Mouse (Mus musculus) CH12.LX (cell line): ENCODE measurements around the gene Nacc1. TPM values are rescaled to one million over a fixed set of nuclear protein-coding genes. Genes with fewer than 3 reads are reported as not detected.

Source experiments
- DNase-seq: peaks from one replicate; pipeline ENCODE4 v3.0.0-alpha.2; 2013; ENCODE audit errors: extremely low read depth
- H3K27ac ChIP-seq: 2 replicates; pipeline ENCODE4 v1.5.1; 2012; ENCODE audit warnings: low read depth, mild to moderate bottlenecking, control low read depth, moderate library complexity; ENCODE audit not compliant: insufficient read depth
- H3K27me3 ChIP-seq: replicated peaks from 2 replicates; pipeline ENCODE3; 2012; ENCODE audit warnings: inconsistent platforms
- H3K36me3 ChIP-seq, 2 experiments: replicated peaks in 1 of 2; 2 replicates each; pipeline versions ENCODE3 to v1.6.1; 2012; ENCODE audit warnings: inconsistent platforms in 1 of 2, low read length in 1 of 2, mild to moderate bottlenecking in 1 of 2, mixed read lengths in 1 of 2, moderate library complexity in 1 of 2; ENCODE audit not compliant: control insufficient read depth in 1 of 2, insufficient read depth in 1 of 2
- H3K4me1 ChIP-seq, 2 experiments: 2 replicates each; pipeline ENCODE4 v1.6.1; 2012; ENCODE audit warnings: inconsistent platforms in 1 of 2, moderate library complexity in 1 of 2; ENCODE audit not compliant: insufficient read depth in 2 of 2, control insufficient read depth in 1 of 2
- H3K4me2 ChIP-seq: 2 replicates; pipeline ENCODE4 v1.6.1; 2012; ENCODE audit warnings: low read depth, mild to moderate bottlenecking, control low read depth; ENCODE audit not compliant: poor library complexity, insufficient read depth, severe bottlenecking
- H3K4me3 ChIP-seq, 3 experiments: fragments of 150-350 bp in 1 of 3; sonication (generic) in 1 of 3; replicated peaks in 1 of 3; 2 replicates each; pipeline versions ENCODE3 to v1.5.1; 2011 to 2012; ENCODE audit warnings: low read depth in 2 of 3, low read length in 2 of 3, mild to moderate bottlenecking in 2 of 3, moderate library complexity in 2 of 3, control low read depth in 1 of 3, improper control_type of control experiment in 1 of 3, inconsistent platforms in 1 of 3, mixed read lengths in 1 of 3; ENCODE audit not compliant: poor library complexity in 1 of 3
- H3K79me2 ChIP-seq: replicated peaks from 2 replicates; pipeline ENCODE4 v1.6.1; 2012; ENCODE audit warnings: mild to moderate bottlenecking, moderate library complexity; ENCODE audit not compliant: control insufficient read depth, poor library complexity, insufficient read depth, severe bottlenecking; ENCODE audit errors: extremely low read depth
- H3K9ac ChIP-seq: 2 replicates; pipeline ENCODE4 v1.6.1; 2012; ENCODE audit warnings: low read depth, mild to moderate bottlenecking, control low read depth, moderate library complexity; ENCODE audit not compliant: insufficient read depth
- H3K9me3 ChIP-seq: replicated peaks from 2 replicates; pipeline ENCODE3; 2012; ENCODE audit warnings: low read length, inconsistent platforms, mixed read lengths
- BHLHE40 ChIP-seq: IDR thresholded peaks from 2 replicates; pipeline ENCODE4 v1.6.1; 2011; ENCODE audit warnings: mild to moderate bottlenecking, low read depth, low read length, improper control_type of control experiment
- CHD1 ChIP-seq: IDR thresholded peaks from 2 replicates; pipeline ENCODE4 v1.6.1; 2012; ENCODE audit warnings: low read depth, low read length, improper control_type of control experiment, inconsistent platforms
- CHD2 ChIP-seq: IDR thresholded peaks from 2 replicates; pipeline ENCODE4 v1.6.1; 2011; ENCODE audit warnings: low read length, improper control_type of control experiment
- CTCF ChIP-seq, 2 experiments: IDR thresholded peaks in 1 of 2; conservative IDR thresholded peaks in 1 of 2; 2 replicates each; pipeline ENCODE4 v1.5.1; 2011 to 2012; ENCODE audit warnings: low read depth in 2 of 2, low read length in 2 of 2, improper control_type of control experiment in 1 of 2, inconsistent platforms in 1 of 2, mild to moderate bottlenecking in 1 of 2, moderate library complexity in 1 of 2
- E2F4 ChIP-seq: IDR thresholded peaks from 2 replicates; pipeline ENCODE4 v1.6.1; 2011; ENCODE audit warnings: low read depth, low read length, improper control_type of control experiment; ENCODE audit not compliant: insufficient replicate concordance
- ELF1 ChIP-seq: IDR thresholded peaks from 2 replicates; pipeline ENCODE4 v1.6.1; 2014; ENCODE audit warnings: low read depth, mild to moderate bottlenecking, inconsistent platforms, low read length, improper control_type of control experiment
- EP300 ChIP-seq: IDR thresholded peaks from 2 replicates; pipeline ENCODE4 v1.6.1; 2011; ENCODE audit warnings: low read length, improper control_type of control experiment
- ETS1 ChIP-seq: conservative IDR thresholded peaks from 2 replicates; pipeline ENCODE4 v1.6.1; 2012; ENCODE audit warnings: low read depth, mild to moderate bottlenecking, inconsistent platforms, low read length, improper control_type of control experiment, moderate library complexity
- GABPA ChIP-seq: IDR thresholded peaks from 2 replicates; pipeline ENCODE4 v1.6.1; 2012; ENCODE audit warnings: low read depth, low read length, improper control_type of control experiment, inconsistent platforms; ENCODE audit not compliant: insufficient replicate concordance
- HCFC1 ChIP-seq: IDR thresholded peaks from 2 replicates; pipeline ENCODE4 v1.6.1; 2012; ENCODE audit warnings: low read depth, mild to moderate bottlenecking, inconsistent platforms, low read length, improper control_type of control experiment
- IRF4 ChIP-seq: IDR thresholded peaks from 2 replicates; pipeline ENCODE4 v1.6.1; 2014; ENCODE audit warnings: low read depth, mild to moderate bottlenecking, inconsistent platforms, low read length, improper control_type of control experiment
- JUN ChIP-seq: IDR thresholded peaks from 2 replicates; pipeline ENCODE4 v1.6.1; 2011; ENCODE audit warnings: low read depth, mild to moderate bottlenecking, low read length, improper control_type of control experiment, moderate library complexity; ENCODE audit not compliant: insufficient read depth
- JUND ChIP-seq: conservative IDR thresholded peaks from 2 replicates; pipeline ENCODE4 v1.6.1; 2011; ENCODE audit warnings: low read depth, low read length, improper control_type of control experiment
- KAT2A ChIP-seq: IDR thresholded peaks from 2 replicates; pipeline ENCODE4 v1.6.1; 2012; ENCODE audit warnings: low read length, improper control_type of control experiment, inconsistent platforms; ENCODE audit not compliant: insufficient replicate concordance
- MAFK ChIP-seq: IDR thresholded peaks from 2 replicates; pipeline ENCODE4 v1.6.1; 2011; ENCODE audit warnings: low read length, improper control_type of control experiment; ENCODE audit not compliant: insufficient replicate concordance
- MAX ChIP-seq: IDR thresholded peaks from 2 replicates; pipeline ENCODE4 v1.6.1; 2011; ENCODE audit warnings: low read length, improper control_type of control experiment
- MAZ ChIP-seq: IDR thresholded peaks from 2 replicates; pipeline ENCODE4 v1.6.1; 2012; ENCODE audit warnings: low read depth, mild to moderate bottlenecking, inconsistent platforms, low read length, improper control_type of control experiment, moderate library complexity
- MEF2A ChIP-seq: IDR thresholded peaks from 2 replicates; pipeline ENCODE4 v1.6.1; 2014; ENCODE audit warnings: low read depth, mild to moderate bottlenecking, inconsistent platforms, low read length, improper control_type of control experiment, borderline replicate concordance
- MXI1 ChIP-seq: IDR thresholded peaks from 2 replicates; pipeline ENCODE4 v1.6.1; 2011; ENCODE audit warnings: mild to moderate bottlenecking, low read depth, low read length, improper control_type of control experiment
- MYC ChIP-seq: IDR thresholded peaks from 2 replicates; pipeline ENCODE4 v1.6.1; 2011; ENCODE audit warnings: low read depth, mild to moderate bottlenecking, improper control_type of control experiment, low read length
- NELFE ChIP-seq: IDR thresholded peaks from 2 replicates; pipeline ENCODE4 v1.6.1; 2011; ENCODE audit warnings: low read depth, low read length, improper control_type of control experiment
- NRF1 ChIP-seq: IDR thresholded peaks from 2 replicates; pipeline ENCODE4 v1.6.1; 2014; ENCODE audit warnings: low read depth, mild to moderate bottlenecking, inconsistent platforms, low read length, improper control_type of control experiment, moderate library complexity
- PAX5 ChIP-seq: IDR thresholded peaks from 2 replicates; pipeline ENCODE4 v1.6.1; 2012; ENCODE audit warnings: low read length, inconsistent platforms, mixed read lengths
- POLR2A ChIP-seq: IDR thresholded peaks from 2 replicates; pipeline ENCODE4 v1.6.1; 2011; ENCODE audit warnings: low read depth, mild to moderate bottlenecking, improper control_type of control experiment, low read length
- POLR2AphosphoS2 ChIP-seq: IDR thresholded peaks from 2 replicates; pipeline ENCODE4 v1.6.1; 2011; ENCODE audit warnings: low read depth, low read length, improper control_type of control experiment
- RAD21 ChIP-seq: IDR thresholded peaks from 2 replicates; pipeline ENCODE4 v1.6.1; 2011; ENCODE audit warnings: low read depth, mild to moderate bottlenecking, low read length, improper control_type of control experiment, moderate library complexity
- RCOR1 ChIP-seq: conservative IDR thresholded peaks from 2 replicates; pipeline ENCODE4 v1.6.1; 2012; ENCODE audit warnings: low read depth, mild to moderate bottlenecking, inconsistent platforms, low read length, improper control_type of control experiment
- SIN3A ChIP-seq: IDR thresholded peaks from 2 replicates; pipeline ENCODE4 v1.6.1; 2012; ENCODE audit warnings: low read length, improper control_type of control experiment, inconsistent platforms
- SMC3 ChIP-seq: IDR thresholded peaks from 2 replicates; pipeline ENCODE4 v1.6.1; 2011; ENCODE audit warnings: low read depth, low read length, improper control_type of control experiment
- TBP ChIP-seq: conservative IDR thresholded peaks from 2 replicates; pipeline ENCODE4 v1.6.1; 2011; ENCODE audit warnings: low read depth, low read length, improper control_type of control experiment
- TCF12 ChIP-seq: IDR thresholded peaks from 2 replicates; pipeline ENCODE4 v1.6.1; 2014; ENCODE audit warnings: low read depth, mild to moderate bottlenecking, inconsistent platforms, low read length, improper control_type of control experiment
- UBTF ChIP-seq: IDR thresholded peaks from 2 replicates; pipeline ENCODE4 v1.6.1; 2012; ENCODE audit warnings: low read depth, mild to moderate bottlenecking, inconsistent platforms, low read length, improper control_type of control experiment, moderate library complexity
- USF1 ChIP-seq: IDR thresholded peaks from 2 replicates; pipeline ENCODE4 v1.6.1; 2014; ENCODE audit warnings: low read depth, mild to moderate bottlenecking, inconsistent platforms, low read length, improper control_type of control experiment
- USF2 ChIP-seq: conservative IDR thresholded peaks from 2 replicates; pipeline ENCODE4 v1.6.1; 2011; ENCODE audit warnings: low read depth, low read length, improper control_type of control experiment
- ZC3H11A ChIP-seq: IDR thresholded peaks from 2 replicates; pipeline ENCODE4 v1.6.1; 2012; ENCODE audit warnings: low read depth, mild to moderate bottlenecking, inconsistent platforms, low read length, improper control_type of control experiment
- ZKSCAN1 ChIP-seq: IDR thresholded peaks from 2 replicates; pipeline ENCODE4 v1.6.1; 2012; ENCODE audit warnings: low read depth, inconsistent platforms, low read length, improper control_type of control experiment, borderline replicate concordance
- ZMIZ1 ChIP-seq: IDR thresholded peaks from 2 replicates; pipeline ENCODE4 v1.6.1; 2012; ENCODE audit warnings: low read depth, mild to moderate bottlenecking, inconsistent platforms, low read length, improper control_type of control experiment
- ZNF384 ChIP-seq: IDR thresholded peaks from 2 replicates; pipeline ENCODE4 v1.6.1; 2012; ENCODE audit warnings: low read depth, low read length, improper control_type of control experiment, inconsistent platforms
- dilution Hi-C: fragments of 300-500 bp; cut with MboI; formaldehyde crosslinking; loops from 2 replicates; pipeline ENCODE4 v1.14.3; 2020; ENCODE audit warnings: low sequenced_read_pairs; ENCODE audit not compliant: extremely low pct_unique_long_range_greater_than_20kb, extremely low pct_ligation_motif_present
- in situ Hi-C: fragments of 300-500 bp; cut with MboI; formaldehyde crosslinking; loops from 3 replicates; pipeline ENCODE4 v1.14.3; 2019; ENCODE audit warnings: low sequenced_read_pairs, low pct_ligation_motif_present, low pct_unique_long_range_greater_than_20kb, mixed read lengths
- polyA plus RNA-seq: library from polyadenylated mRNA; unstranded; fragments of >175 nt; gene quantifications from 2 replicates; pipeline ENCODE4 v1.2.1, GENCODE M21; 2012; ENCODE audit warnings: low read depth; ENCODE audit not compliant: insufficient read length
- total RNA-seq, 2 experiments: library from RNA; depleted of rRNA; stranded (reverse); fragments of 300-350 nt in 1 of 2; fragments of >200 nt in 1 of 2; gene quantifications; 2 replicates each; pipeline ENCODE4 v1.2.3; 2012 to 2014

The Nacc1 gene
- total and polyA plus RNA-seq, 3 experiments: 23.3 to 84.1 (median 45.1) TPM

DNA sequence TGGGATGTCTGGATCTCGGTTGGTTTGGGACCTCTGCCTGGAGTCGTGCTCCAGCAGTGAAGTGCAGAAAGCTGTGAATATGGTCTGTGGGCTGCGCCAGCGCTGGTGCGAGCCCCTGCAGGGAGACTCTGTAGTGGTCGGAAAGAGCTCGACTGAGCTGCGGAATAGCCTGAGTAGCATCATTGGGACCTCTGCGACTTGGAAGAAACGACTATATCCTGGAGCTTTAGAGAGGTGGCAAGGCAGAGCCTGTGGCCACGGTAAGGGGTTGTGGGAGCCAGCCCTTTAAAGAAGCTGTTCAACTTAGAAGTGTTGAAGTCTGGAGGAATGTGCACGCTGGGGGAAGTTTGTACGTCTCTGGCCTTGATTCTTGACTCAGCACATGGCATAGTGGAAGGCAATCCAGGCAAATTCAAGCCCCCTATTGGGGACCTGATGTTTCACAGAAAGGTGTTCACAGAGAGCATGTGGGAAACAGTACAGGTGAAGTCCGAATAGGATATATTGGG is 22.2 kb downstream of the Nacc1 start:
- no peak for TF ChIP-seq PAX5
- TF ChIP-seq MAX: peak; percentile 80
- no peak for TF ChIP-seq ZMIZ1
- no peak for TF ChIP-seq USF1
- TF ChIP-seq POLR2A: no peak
- no peak for TF ChIP-seq NRF1
- TF ChIP-seq ETS1: no peak
- TF ChIP-seq HCFC1: no peak
- no peak for TF ChIP-seq USF2
- TF ChIP-seq CTCF (conservative IDR thresholded peaks at IDR 0.05 in 1 of 2, IDR thresholded peaks at IDR 0.05 in 1 of 2; ENCODE audit: low read depth in 2 of 2, low read length in 2 of 2): 0 out of 4 replicates have a peak, but pooled peaks of 1 of the 2 experiments have one; percentile 1
- no peak for TF ChIP-seq CHD2
- no peak for TF ChIP-seq ZC3H11A
- peak; percentile 58; the same call in 1 of the 2 replicates for TF ChIP-seq POLR2AphosphoS2
- TF ChIP-seq MXI1: 0 out of 2 replicates have a peak, but pooled peaks have one; percentile 76
- no peak for TF ChIP-seq ELF1
- TF ChIP-seq ZNF384: no peak
- TF ChIP-seq CHD1: no peak; the same call in none of the 2 replicates
- no peak for TF ChIP-seq TCF12
- no peak for TF ChIP-seq TBP
- TF ChIP-seq MEF2A: no peak
- no peak for TF ChIP-seq RAD21
- no peak for TF ChIP-seq GABPA
- TF ChIP-seq MYC: peak; percentile 83
- TF ChIP-seq JUND: no peak; the same call in 1 of the 2 replicates
- TF ChIP-seq MAFK: no peak
- TF ChIP-seq BHLHE40: no peak
- TF ChIP-seq UBTF: no peak
- no peak for TF ChIP-seq E2F4
- no peak for TF ChIP-seq IRF4
- TF ChIP-seq EP300: no peak
- TF ChIP-seq SIN3A: peak; percentile 18; the same call in 1 of the 2 replicates
- no peak for TF ChIP-seq KAT2A
- no peak for TF ChIP-seq JUN
- TF ChIP-seq ZKSCAN1: no peak
- TF ChIP-seq RCOR1: no peak
- TF ChIP-seq NELFE: peak; percentile 21; the same call in 1 of the 2 replicates
- TF ChIP-seq SMC3: no peak
- no peak for TF ChIP-seq MAZ
- Histone ChIP-seq H3K9ac (peak overlapping the region; percentile 75), H3K27me3 (no peaks in the 10 kb centered on the region), H3K9me3 (no peaks in the 10 kb centered on the region), H3K4me2 (peak overlapping the region; percentile 88), H3K4me3 (peak overlapping the region; percentile 73 to 82 (median 79)), H3K4me1 (peaks cover 3 to 30% of the 10 kb centered on the region in 2 experiments; a peak in 2 of 4 replicates), H3K36me3 (peaks cover 8 to 28% of the 10 kb centered on the region in 2 experiments), H3K27ac (peak overlapping the region; percentile 83), H3K79me2 (peaks cover 20% of the 10 kb centered on the region)
- in situ Hi-C loops: no loop called here
- dilution Hi-C loops: no loop called here
- no peak for DNase-seq
